Mouse (Mus musculus): ENCODE measurements around the gene Abhd4. TPM values are rescaled to one million over a fixed set of nuclear protein-coding genes. Genes with fewer than 3 reads are reported as not detected.

The Abhd4 gene
- polyA plus RNA-seq, 1 experiment from 2014 or later, result 61.5 TPM

GRCm38 (mm10) chr14:54210401-54210800 is 43.6 kb upstream of the Abhd4 start:
- Histone ChIP-seq H3K4me1 (replicated peaks; ENCODE audit: control insufficient read depth, insufficient read depth, low read length) (peaks cover 8% of the 10 kb centered on the region), H3K9me3 (ENCODE audit: control insufficient read depth, low read length) (no peaks in the 10 kb centered on the region), H3K36me3 (ENCODE audit: control insufficient read depth, insufficient read depth, low read length) (no peaks in the 10 kb centered on the region), H3K4me3 (ENCODE audit: low read length) (no peak overlapping the region), H3K27me3 (ENCODE audit: control insufficient read depth, insufficient read depth, low read depth, low read length) (no peaks in the 10 kb centered on the region), H3K27ac (ENCODE audit: low read length) (no peak overlapping the region), H3K4me2 (ENCODE audit: low read depth, low read length) (no peak overlapping the region), H3K9ac (ENCODE audit: low read length) (no peak overlapping the region)
- ATAC-seq (ENCODE audit: low read depth), result no peak
- 84% methylated on average over 2 of the region's 2 CpGs for whole genome bisulfite sequencing

DNA sequence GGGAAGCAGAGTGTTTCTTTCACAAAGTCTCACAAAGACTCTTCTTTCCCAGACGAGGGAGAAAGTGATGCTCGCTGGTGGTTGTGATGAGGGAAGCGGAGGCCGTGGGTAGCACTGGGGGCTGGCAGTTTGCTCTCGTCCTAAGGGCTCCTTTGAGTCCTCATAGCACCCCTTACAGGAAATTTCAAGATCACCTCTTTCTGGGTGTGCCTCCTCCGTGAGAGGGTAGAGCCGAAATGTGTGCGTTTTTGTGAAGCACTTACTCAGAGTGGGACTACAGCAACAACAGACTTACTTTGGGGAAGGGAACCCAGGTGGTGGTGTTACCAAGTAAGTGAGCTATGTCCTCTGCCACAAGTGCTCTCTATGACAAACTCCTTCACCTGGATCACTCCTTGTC is 42.8 kb upstream of the Abhd4 start:
- Histone ChIP-seq H3K4me3 (ENCODE audit: low read length) (no peak overlapping the region), H3K9ac (ENCODE audit: low read length) (no peak overlapping the region), H3K4me1 (replicated peaks; ENCODE audit: control insufficient read depth, insufficient read depth, low read length) (peaks cover 8% of the 10 kb centered on the region), H3K9me3 (ENCODE audit: control insufficient read depth, low read length) (no peaks in the 10 kb centered on the region), H3K27me3 (ENCODE audit: control insufficient read depth, insufficient read depth, low read depth, low read length) (no peaks in the 10 kb centered on the region), H3K4me2 (ENCODE audit: low read depth, low read length) (no peak overlapping the region), H3K36me3 (ENCODE audit: control insufficient read depth, insufficient read depth, low read length) (no peaks in the 10 kb centered on the region), H3K27ac (ENCODE audit: low read length) (no peak overlapping the region)
- ATAC-seq (ENCODE audit: low read depth), result no peak
- WGBS, result 78% methylated on average over 8 of the region's 8 CpGs

GRCm38 (mm10) chr14:54211755-54212154 is 42.2 kb upstream of the Abhd4 start:
- Histone ChIP-seq H3K4me1 (replicated peaks; ENCODE audit: control insufficient read depth, insufficient read depth, low read length) (peaks cover 8% of the 10 kb centered on the region), H3K9me3 (ENCODE audit: control insufficient read depth, low read length) (no peaks in the 10 kb centered on the region), H3K36me3 (ENCODE audit: control insufficient read depth, insufficient read depth, low read length) (no peaks in the 10 kb centered on the region), H3K27me3 (ENCODE audit: control insufficient read depth, insufficient read depth, low read depth, low read length) (no peaks in the 10 kb centered on the region), H3K27ac (ENCODE audit: low read length) (no peak overlapping the region), H3K4me2 (ENCODE audit: low read depth, low read length) (no peak overlapping the region), H3K9ac (ENCODE audit: low read length) (no peak overlapping the region), H3K4me3 (ENCODE audit: low read length) (no peak overlapping the region)
- no peak for ATAC-seq (ENCODE audit: low read depth)
- 81% methylated on average over 5 of the region's 5 CpGs for WGBS

- WGBS, result 88% methylated on average over 2 of the region's 2 CpGs
- no peak for ATAC-seq (ENCODE audit: low read depth)
- no peaks in the 10 kb centered on the region for H3K27me3 ChIP-seq (ENCODE audit: control insufficient read depth, insufficient read depth, low read depth, low read length)
- H3K9ac ChIP-seq (ENCODE audit: low read length), result no peak overlapping the region
- no peaks in the 10 kb centered on the region for H3K36me3 ChIP-seq (ENCODE audit: control insufficient read depth, insufficient read depth, low read length)
- peaks cover 3% of the 10 kb centered on the region; the same call in 1 of the 2 replicates for H3K4me1 ChIP-seq (replicated peaks; ENCODE audit: control insufficient read depth, insufficient read depth, low read length)
- H3K9me3 ChIP-seq (ENCODE audit: control insufficient read depth, low read length), result no peaks in the 10 kb centered on the region
- no peak overlapping the region for H3K4me3 ChIP-seq (ENCODE audit: low read length)
- no peak overlapping the region for H3K27ac ChIP-seq (ENCODE audit: low read length)
- H3K4me2 ChIP-seq (ENCODE audit: low read depth, low read length), result no peak overlapping the region
Measured at GRCm38 (mm10) chr14:54213734-54214133, 40.3 kb upstream of the Abhd4 start.

DNA sequence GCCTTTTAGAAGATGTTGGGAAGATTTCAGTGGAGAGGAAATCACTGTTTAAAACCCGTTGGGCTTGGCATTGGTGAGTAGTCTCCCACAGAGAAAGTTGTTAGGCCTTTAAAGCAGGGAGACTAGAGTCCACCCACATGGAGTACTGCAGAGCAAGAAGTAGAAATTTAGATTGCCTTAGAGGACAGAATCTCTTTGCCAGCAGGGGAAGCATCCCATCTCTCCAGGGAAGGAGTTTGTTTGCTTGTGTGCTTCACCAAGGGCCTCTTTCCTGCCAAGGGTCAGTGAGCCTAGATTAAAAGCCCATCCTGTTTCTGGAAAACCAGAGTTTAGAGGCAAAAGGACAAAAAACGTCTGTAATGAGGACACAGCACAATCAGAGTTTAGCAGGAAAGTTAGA is 39.5 kb upstream of the Abhd4 start:
- Histone ChIP-seq H3K27me3 (ENCODE audit: control insufficient read depth, insufficient read depth, low read depth, low read length) (no peaks in the 10 kb centered on the region), H3K4me1 (replicated peaks; ENCODE audit: control insufficient read depth, insufficient read depth, low read length) (peaks cover 5% of the 10 kb centered on the region; the same call in 1 of the 2 replicates), H3K9me3 (ENCODE audit: control insufficient read depth, low read length) (no peaks in the 10 kb centered on the region), H3K9ac (ENCODE audit: low read length) (no peak overlapping the region), H3K27ac (ENCODE audit: low read length) (no peak overlapping the region), H3K4me2 (ENCODE audit: low read depth, low read length) (no peak overlapping the region), H3K4me3 (ENCODE audit: low read length) (no peak overlapping the region), H3K36me3 (ENCODE audit: control insufficient read depth, insufficient read depth, low read length) (no peaks in the 10 kb centered on the region)
- WGBS, result 20% methylated on average over 2 of the region's 2 CpGs
- ATAC-seq (ENCODE audit: low read depth), result no peak

- H3K4me3 ChIP-seq (ENCODE audit: low read length), result no peak overlapping the region
- H3K4me1 ChIP-seq (replicated peaks; ENCODE audit: control insufficient read depth, insufficient read depth, low read length), result peaks cover 7% of the 10 kb centered on the region; the same call in 1 of the 2 replicates
- H3K4me2 ChIP-seq (ENCODE audit: low read depth, low read length), result no peak overlapping the region
- no peak for ATAC-seq (ENCODE audit: low read depth)
- no peak overlapping the region for H3K27ac ChIP-seq (ENCODE audit: low read length)
- H3K9ac ChIP-seq (ENCODE audit: low read length), result no peak overlapping the region
- 52% methylated on average over 10 of the region's 10 CpGs for WGBS
- H3K36me3 ChIP-seq (ENCODE audit: control insufficient read depth, insufficient read depth, low read length), result no peaks in the 10 kb centered on the region
- H3K27me3 ChIP-seq (ENCODE audit: control insufficient read depth, insufficient read depth, low read depth, low read length), result no peaks in the 10 kb centered on the region
- H3K9me3 ChIP-seq (ENCODE audit: control insufficient read depth, low read length), result no peaks in the 10 kb centered on the region
Measured at GRCm38 (mm10) chr14:54214901-54215300, 39.1 kb upstream of the Abhd4 start.

DNA sequence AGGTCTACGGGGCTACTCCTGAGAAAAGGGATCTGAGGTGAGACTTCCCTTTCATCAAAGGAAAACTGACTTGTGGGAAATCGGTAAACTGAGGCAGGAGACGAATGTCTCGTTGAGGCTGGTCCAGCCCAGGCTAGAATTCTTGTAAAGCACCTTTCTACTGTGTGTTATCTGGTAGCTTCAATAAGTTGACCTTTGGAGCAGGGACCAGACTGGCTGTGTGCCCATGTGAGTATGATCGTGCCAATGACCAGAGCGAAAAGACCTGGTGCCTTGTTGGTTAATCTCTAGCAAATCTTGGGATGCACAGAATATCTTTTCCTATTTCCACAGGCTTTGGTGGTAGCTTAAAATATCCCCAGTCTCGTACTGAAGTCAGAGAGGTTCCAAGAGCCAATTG is 37.9 kb upstream of the Abhd4 start:
- H3K27ac ChIP-seq (ENCODE audit: low read length), result no peak overlapping the region
- no peak overlapping the region for H3K4me3 ChIP-seq (ENCODE audit: low read length)
- no peak overlapping the region for H3K9ac ChIP-seq (ENCODE audit: low read length)
- H3K27me3 ChIP-seq (ENCODE audit: control insufficient read depth, insufficient read depth, low read depth, low read length), result no peaks in the 10 kb centered on the region
- no peak overlapping the region for H3K4me2 ChIP-seq (ENCODE audit: low read depth, low read length)
- peaks cover 7% of the 10 kb centered on the region; the same call in 1 of the 2 replicates for H3K4me1 ChIP-seq (replicated peaks; ENCODE audit: control insufficient read depth, insufficient read depth, low read length)
- H3K9me3 ChIP-seq (ENCODE audit: control insufficient read depth, low read length), result no peaks in the 10 kb centered on the region
- H3K36me3 ChIP-seq (ENCODE audit: control insufficient read depth, insufficient read depth, low read length), result no peaks in the 10 kb centered on the region
- 76% methylated on average over 7 of the region's 7 CpGs for WGBS
- ATAC-seq (ENCODE audit: low read depth), result no peak

DNA sequence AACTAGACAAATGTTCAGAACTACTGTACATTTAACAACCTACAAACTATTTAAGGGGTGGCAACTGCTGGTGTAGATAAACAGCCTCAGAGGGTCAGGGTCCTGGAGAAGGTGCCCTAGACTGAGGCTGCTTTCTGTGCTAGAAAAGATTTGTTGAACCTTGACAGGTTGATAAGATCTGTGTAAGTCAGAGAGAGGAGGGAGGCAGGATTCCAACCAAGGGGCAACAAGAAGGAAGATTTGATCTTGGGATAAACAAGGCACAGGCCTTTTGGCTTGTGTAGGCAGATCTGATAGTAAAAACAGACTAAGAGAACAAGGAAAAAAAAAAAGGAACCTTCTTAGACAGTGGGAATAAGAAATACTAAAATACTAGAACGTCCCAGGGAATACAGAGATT is 35.8 kb upstream of the Abhd4 start:
- H3K4me1 ChIP-seq (replicated peaks; ENCODE audit: control insufficient read depth, insufficient read depth, low read length), result peaks cover 7% of the 10 kb centered on the region; the same call in 1 of the 2 replicates
- ATAC-seq (ENCODE audit: low read depth), result no peak
- 22% methylated on average over 1 of the region's 1 CpGs for WGBS

GRCm38 (mm10) chr14:54218721-54219120 is 35.3 kb upstream of the Abhd4 start:
- no peak overlapping the region for H3K27ac ChIP-seq (ENCODE audit: low read length)
- WGBS, result 54% methylated on average over 9 of the region's 9 CpGs
- H3K27me3 ChIP-seq (ENCODE audit: control insufficient read depth, insufficient read depth, low read depth, low read length), result no peaks in the 10 kb centered on the region
- no peaks in the 10 kb centered on the region for H3K9me3 ChIP-seq (ENCODE audit: control insufficient read depth, low read length)
- no peak overlapping the region for H3K9ac ChIP-seq (ENCODE audit: low read length)
- no peak overlapping the region for H3K4me2 ChIP-seq (ENCODE audit: low read depth, low read length)
- H3K4me3 ChIP-seq (ENCODE audit: low read length), result no peak overlapping the region
- no peak for ATAC-seq (ENCODE audit: low read depth)
- no peaks in the 10 kb centered on the region for H3K36me3 ChIP-seq (ENCODE audit: control insufficient read depth, insufficient read depth, low read length)
- peaks cover 7% of the 10 kb centered on the region; the same call in 1 of the 2 replicates for H3K4me1 ChIP-seq (replicated peaks; ENCODE audit: control insufficient read depth, insufficient read depth, low read length)

More for the DNA sequence above, 35.8 kb upstream of the Abhd4 start:
- no peaks in the 10 kb centered on the region for H3K36me3 ChIP-seq (ENCODE audit: control insufficient read depth, insufficient read depth, low read length)
- no peak overlapping the region for H3K4me2 ChIP-seq (ENCODE audit: low read depth, low read length)
- H3K27me3 ChIP-seq (ENCODE audit: control insufficient read depth, insufficient read depth, low read depth, low read length), result no peaks in the 10 kb centered on the region
- no peaks in the 10 kb centered on the region for H3K9me3 ChIP-seq (ENCODE audit: control insufficient read depth, low read length)
- no peak overlapping the region for H3K9ac ChIP-seq (ENCODE audit: low read length)
- no peak overlapping the region for H3K27ac ChIP-seq (ENCODE audit: low read length)
- H3K4me3 ChIP-seq (ENCODE audit: low read length), result no peak overlapping the region

- Histone ChIP-seq H3K9me3 (ENCODE audit: control insufficient read depth, low read length) (no peaks in the 10 kb centered on the region), H3K36me3 (ENCODE audit: control insufficient read depth, insufficient read depth, low read length) (no peaks in the 10 kb centered on the region), H3K4me2 (ENCODE audit: low read depth, low read length) (no peak overlapping the region), H3K9ac (ENCODE audit: low read length) (no peak overlapping the region), H3K27me3 (ENCODE audit: control insufficient read depth, insufficient read depth, low read depth, low read length) (no peaks in the 10 kb centered on the region), H3K27ac (ENCODE audit: low read length) (no peak overlapping the region), H3K4me1 (replicated peaks; ENCODE audit: control insufficient read depth, insufficient read depth, low read length) (peaks cover 7% of the 10 kb centered on the region; the same call in 1 of the 2 replicates), H3K4me3 (ENCODE audit: low read length) (no peak overlapping the region)
- no peak for ATAC-seq (ENCODE audit: low read depth)
- 50% methylated on average over 8 of the region's 8 CpGs for WGBS
Measured at GRCm38 (mm10) chr14:54219256-54219655, 34.7 kb upstream of the Abhd4 start.

Measured in lung, embryonic 16.5 days (tissue).